Mouse (Mus musculus) kidney, embryonic 16.5 days (tissue): Measurements from ENCODE around the gene Ccdc189. TPM values are rescaled to one million over a fixed set of nuclear protein-coding genes. Genes with fewer than 3 reads are reported as not detected.

ENCODE experiments used
- ATAC-seq: fragments of 200-750 bp; cut with Nextera tagmentation; 2 replicates; pipeline ENCODE4 v1.8.0; 2017; ENCODE audit warnings: moderate TSS enrichment; ENCODE audit not compliant: low FRiP score, low TSS enrichment
- H3K27ac ChIP-seq: fragments of 300-500 bp; sonication (generic); 2 replicates; pipeline ENCODE4 v1.5.1; 2014; ENCODE audit warnings: low read length
- H3K27me3 ChIP-seq: fragments of 300-500 bp; sonication (generic); 2 replicates; pipeline ENCODE4 v1.6.1; 2014; ENCODE audit warnings: low read length, control low read depth, mixed read lengths; ENCODE audit not compliant: insufficient read depth
- H3K36me3 ChIP-seq: fragments of 300-500 bp; sonication (generic); 2 replicates; pipeline ENCODE4 v1.6.1; 2014; ENCODE audit warnings: low read length, control low read depth, mixed read lengths; ENCODE audit not compliant: insufficient read depth
- H3K4me1 ChIP-seq: fragments of 300-500 bp; sonication (generic); 2 replicates; pipeline ENCODE4 v1.6.1; 2014; ENCODE audit warnings: low read length, control low read depth, mixed read lengths; ENCODE audit not compliant: insufficient read depth
- H3K4me2 ChIP-seq: fragments of 300-500 bp; sonication (generic); replicated peaks from 2 replicates; pipeline ENCODE4 v1.6.1; 2014; ENCODE audit warnings: low read depth, low read length
- H3K4me3 ChIP-seq: fragments of 300-500 bp; sonication (generic); 2 replicates; pipeline ENCODE4 v1.5.1; 2014; ENCODE audit warnings: mild to moderate bottlenecking, low read length
- H3K9ac ChIP-seq: fragments of 300-500 bp; sonication (generic); replicated peaks from 2 replicates; pipeline ENCODE4 v1.6.1; 2014; ENCODE audit warnings: low read length
- H3K9me3 ChIP-seq: fragments of 300-500 bp; sonication (generic); 2 replicates; pipeline ENCODE4 v1.6.1; 2016; ENCODE audit warnings: low read length, control low read depth
- WGBS: fragments of 180-500 bp; shearing (Covaris S2); extraction: QIAGEN DNeasy Blood & Tissue Kit; methylation state at CpG from one replicate; pipeline ENCODE4 v1.1.7; 2014; 5-methylcytosine and 5-hydroxymethylcytosine counted together
- polyA plus RNA-seq: library from polyadenylated mRNA; unstranded; fragments of >200 nt; fragmentation: Nextera tagmentation; extraction: Ambion mirVana; gene quantifications from 2 replicates; pipeline ENCODE4 v1.2.1, GENCODE M21; 2015

Ccdc189 gene
- polyA plus RNA-seq, 1 experiment from 2014 or later: 16.7 TPM

DNA sequence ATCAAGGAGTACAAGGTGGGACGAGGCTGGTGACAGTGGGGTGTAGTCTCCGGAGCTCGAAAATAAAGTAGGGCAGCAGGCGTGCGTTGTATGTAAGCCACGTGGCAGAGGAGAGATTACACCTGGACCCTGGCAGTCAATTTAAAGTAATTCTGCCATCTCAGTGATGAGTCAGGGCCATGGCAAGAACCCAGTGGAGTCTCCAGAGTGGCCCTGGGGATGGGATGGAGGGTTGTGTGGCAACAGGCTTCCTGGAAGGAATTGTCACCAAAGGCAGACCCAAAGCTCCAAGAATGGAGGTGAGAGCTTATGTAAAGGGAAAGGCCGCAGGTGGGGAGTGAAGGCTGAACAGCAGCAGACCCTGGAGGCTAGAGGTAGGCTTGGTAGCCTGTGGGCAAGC lies 12.2 kb upstream of the Ccdc189 start:
- 93% methylated on average over 7 of the region's 7 CpGs for WGBS
- ATAC-seq: no peak
- no peak overlapping the region for H3K27ac ChIP-seq

GRCm38 (mm10) chr7:127596747-127597146 lies 8.4 kb upstream of the Ccdc189 start:
- H3K4me2 ChIP-seq: no peak overlapping the region
- H3K36me3 ChIP-seq: peaks cover 91% of the 10 kb centered on the region
- H3K27ac ChIP-seq: no peak overlapping the region
- H3K9me3 ChIP-seq: no peaks in the 10 kb centered on the region
- WGBS: 94% methylated on average over 17 of the region's 17 CpGs
- H3K4me3 ChIP-seq: no peak overlapping the region
- H3K4me1 ChIP-seq: no peaks in the 10 kb centered on the region
- H3K9ac ChIP-seq: no peak overlapping the region
- ATAC-seq: no peak
- H3K27me3 ChIP-seq: no peaks in the 10 kb centered on the region

More for the DNA sequence above, 12.2 kb upstream of the Ccdc189 start:
- H3K9ac ChIP-seq: no peak overlapping the region
- H3K4me1 ChIP-seq: no peaks in the 10 kb centered on the region
- no peak overlapping the region for H3K4me2 ChIP-seq
- H3K4me3 ChIP-seq: no peak overlapping the region
- no peaks in the 10 kb centered on the region for H3K27me3 ChIP-seq
- H3K36me3 ChIP-seq: peaks cover 73% of the 10 kb centered on the region
- H3K9me3 ChIP-seq: no peaks in the 10 kb centered on the region

GRCm38 (mm10) chr7:127592575-127592974 lies 4.2 kb upstream of the Ccdc189 start:
- Histone ChIP-seq H3K36me3 (peaks cover 74% of the 10 kb centered on the region), H3K9ac (no peak overlapping the region), H3K4me3 (no peak overlapping the region), H3K4me2 (no peak overlapping the region), H3K27ac (no peak overlapping the region), H3K27me3 (no peaks in the 10 kb centered on the region), H3K4me1 (peaks cover 9% of the 10 kb centered on the region), H3K9me3 (no peaks in the 10 kb centered on the region)
- 87% methylated on average over 14 of the region's 14 CpGs for WGBS
- no peak for ATAC-seq

- H3K36me3 ChIP-seq: peaks cover 59% of the 10 kb centered on the region
- ATAC-seq: no peak
- no peak overlapping the region for H3K9ac ChIP-seq
- H3K27me3 ChIP-seq: no peaks in the 10 kb centered on the region
- 93% methylated on average over 10 of the region's 10 CpGs for WGBS
- no peak overlapping the region for H3K4me3 ChIP-seq
- no peak overlapping the region for H3K4me2 ChIP-seq
- no peaks in the 10 kb centered on the region for H3K9me3 ChIP-seq
- no peak overlapping the region for H3K27ac ChIP-seq
- peaks cover 17% of the 10 kb centered on the region for H3K4me1 ChIP-seq
These were observed 2.7 kb upstream of the Ccdc189 start for GRCm38 (mm10) chr7:127591108-127591507.

- H3K9me3 ChIP-seq: no peaks in the 10 kb centered on the region
- peaks cover 17% of the 10 kb centered on the region for H3K4me1 ChIP-seq
- H3K9ac ChIP-seq: peak overlapping the region; percentile 80
- peaks cover 44% of the 10 kb centered on the region for H3K36me3 ChIP-seq
- H3K4me3 ChIP-seq: peak overlapping the region; percentile 82
- peak overlapping the region; percentile 77 for H3K4me2 ChIP-seq
- WGBS: 84% methylated on average over 9 of the region's 9 CpGs
- no peak for ATAC-seq
- no peak overlapping the region for H3K27ac ChIP-seq
- no peaks in the 10 kb centered on the region for H3K27me3 ChIP-seq
These were observed 1.2 kb upstream of the Ccdc189 start for GRCm38 (mm10) chr7:127589637-127590036.

- H3K27ac ChIP-seq: no peak overlapping the region; the same call in 1 of the 2 replicates
- WGBS: 2% methylated on average over 29 of the region's 29 CpGs
- peaks cover 17% of the 10 kb centered on the region for H3K4me1 ChIP-seq
- no peaks in the 10 kb centered on the region for H3K9me3 ChIP-seq
- H3K9ac ChIP-seq: peak overlapping the region; percentile 80
- H3K36me3 ChIP-seq: peaks cover 42% of the 10 kb centered on the region
- peak overlapping the region; percentile 77 for H3K4me2 ChIP-seq
- ATAC-seq: no peak
- no peaks in the 10 kb centered on the region for H3K27me3 ChIP-seq
- peak overlapping the region; percentile 82 for H3K4me3 ChIP-seq
These were observed 506 bp upstream of the Ccdc189 start for GRCm38 (mm10) chr7:127588901-127589300.

GRCm38 (mm10) chr7:127587196-127587595 lies 1.2 kb downstream of the Ccdc189 start:
- Histone ChIP-seq H3K4me1 (peaks cover 17% of the 10 kb centered on the region), H3K27me3 (no peaks in the 10 kb centered on the region), H3K36me3 (peaks cover 43% of the 10 kb centered on the region), H3K4me2 (peak overlapping the region; percentile 75), H3K4me3 (peak overlapping the region; percentile 82), H3K9ac (peak overlapping the region; percentile 57), H3K27ac (no peak overlapping the region), H3K9me3 (no peaks in the 10 kb centered on the region)
- ATAC-seq: no peak
- 56% methylated on average over 5 of the region's 5 CpGs for WGBS

GRCm38 (mm10) chr7:127586149-127586548 lies 2.2 kb downstream of the Ccdc189 start:
- H3K36me3 ChIP-seq: peaks cover 41% of the 10 kb centered on the region

DNA sequence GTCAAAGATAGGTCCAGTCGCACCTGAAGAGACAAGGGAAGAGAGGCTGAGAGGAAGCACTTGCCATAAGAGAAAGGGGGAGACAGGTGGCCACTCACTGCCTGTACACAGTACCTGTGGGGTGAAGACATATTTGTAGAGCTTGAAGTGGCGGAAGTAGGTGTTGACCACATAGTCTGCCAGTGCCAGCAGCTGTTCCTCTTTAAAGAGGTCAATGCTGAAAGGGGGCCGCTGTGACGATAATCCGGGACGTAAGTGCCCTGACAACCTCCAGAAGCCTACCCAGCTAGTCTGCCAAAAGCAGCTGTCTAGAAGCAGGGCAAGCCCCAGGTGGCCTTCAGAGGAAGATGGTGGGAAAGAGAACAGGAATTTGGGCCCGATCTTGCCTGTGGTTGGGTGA lies 3.4 kb downstream of the Ccdc189 start:
- Histone ChIP-seq H3K4me1 (peaks cover 17% of the 10 kb centered on the region), H3K27ac (no peak overlapping the region), H3K4me2 (no peak overlapping the region), H3K9ac (no peak overlapping the region), H3K4me3 (no peak overlapping the region), H3K27me3 (no peaks in the 10 kb centered on the region), H3K36me3 (peaks cover 36% of the 10 kb centered on the region), H3K9me3 (no peaks in the 10 kb centered on the region)
- 83% methylated on average over 7 of the region's 7 CpGs for WGBS
- ATAC-seq: no peak

More at GRCm38 (mm10) chr7:127586149-127586548, 2.2 kb downstream of the Ccdc189 start:
- no peak for ATAC-seq
- Histone ChIP-seq H3K4me1 (peaks cover 17% of the 10 kb centered on the region), H3K9me3 (no peaks in the 10 kb centered on the region), H3K4me3 (no peak overlapping the region), H3K9ac (no peak overlapping the region), H3K4me2 (no peak overlapping the region), H3K27ac (no peak overlapping the region), H3K27me3 (no peaks in the 10 kb centered on the region)
- 87% methylated on average over 6 of the region's 6 CpGs for WGBS

- H3K4me2 ChIP-seq: no peak overlapping the region
- no peak for ATAC-seq
- no peaks in the 10 kb centered on the region for H3K27me3 ChIP-seq
- no peak overlapping the region for H3K27ac ChIP-seq
- H3K36me3 ChIP-seq: peaks cover 46% of the 10 kb centered on the region
- peaks cover 9% of the 10 kb centered on the region for H3K4me1 ChIP-seq
- no peak overlapping the region for H3K9ac ChIP-seq
- H3K4me3 ChIP-seq: no peak overlapping the region
- WGBS: 87% methylated on average over 6 of the region's 6 CpGs
- H3K9me3 ChIP-seq: no peaks in the 10 kb centered on the region
These were observed 5.1 kb downstream of the Ccdc189 start for GRCm38 (mm10) chr7:127583260-127583659.
